Mouse (Mus musculus): ENCODE data around the gene Sgo2a.
"Not testable (repeated sequence)": the region's sequence is repeated elsewhere in the genome, so short reads cannot be mapped to it uniquely, and the experiment has no call there.

Gene Sgo2a

GRCm38 (mm10) chr1:58031160-58031769 lies 35.5 kb downstream of the Sgo2a start:
- peak; percentile 75 for DNase-seq

- DNase-seq: not testable (repeated sequence)
Measured at GRCm38 (mm10) chr1:58037306-58037705, 41.5 kb downstream of the Sgo2a start.

GRCm38 (mm10) chr1:58045076-58045475 lies 49.3 kb downstream of the Sgo2a start:
- DNase-seq: no peak

GRCm38 (mm10) chr1:58045546-58045945 lies 49.8 kb downstream of the Sgo2a start:
- DNase-seq: no peak

- DNase-seq: no peak
Measured at GRCm38 (mm10) chr1:58046721-58047290, 51.0 kb downstream of the Sgo2a start.

- DNase-seq: no peak
Measured at GRCm38 (mm10) chr1:58049126-58049525, 53.4 kb downstream of the Sgo2a start.

GRCm38 (mm10) chr1:58055598-58055997 lies 59.8 kb downstream of the Sgo2a start:
- DNase-seq: no peak

- DNase-seq: no peak
Measured at GRCm38 (mm10) chr1:58056074-58056807, 60.5 kb downstream of the Sgo2a start.

GRCm38 (mm10) chr1:58056939-58057338 lies 61.2 kb downstream of the Sgo2a start:
- DNase-seq: no peak

GRCm38 (mm10) chr1:58058846-58059245 lies 63.1 kb downstream of the Sgo2a start:
- DNase-seq: no peak

- DNase-seq: no peak
Measured at GRCm38 (mm10) chr1:58062131-58062530, 66.4 kb downstream of the Sgo2a start.

GRCm38 (mm10) chr1:58065151-58065550 lies 69.4 kb downstream of the Sgo2a start:
- no peak for DNase-seq

- no peak for DNase-seq
Measured at GRCm38 (mm10) chr1:58065606-58066005, 69.8 kb downstream of the Sgo2a start.

GRCm38 (mm10) chr1:58069181-58069580 lies 73.4 kb downstream of the Sgo2a start:
- DNase-seq: no peak

GRCm38 (mm10) chr1:58070091-58070490 lies 74.3 kb downstream of the Sgo2a start:
- no peak for DNase-seq

GRCm38 (mm10) chr1:58071006-58071405 lies 75.2 kb downstream of the Sgo2a start:
- DNase-seq: no peak

GRCm38 (mm10) chr1:58071509-58071908 lies 75.7 kb downstream of the Sgo2a start:
- DNase-seq: no peak

GRCm38 (mm10) chr1:58072416-58072815 lies 76.6 kb downstream of the Sgo2a start:
- no peak for DNase-seq

GRCm38 (mm10) chr1:58072991-58073730 lies 77.4 kb downstream of the Sgo2a start:
- DNase-seq: no peak

GRCm38 (mm10) chr1:58074266-58074665 lies 78.5 kb downstream of the Sgo2a start:
- DNase-seq: no peak
